Comparison of ENCODE assay signal across 10 mouse cellular contexts in the genomic region with DNA sequence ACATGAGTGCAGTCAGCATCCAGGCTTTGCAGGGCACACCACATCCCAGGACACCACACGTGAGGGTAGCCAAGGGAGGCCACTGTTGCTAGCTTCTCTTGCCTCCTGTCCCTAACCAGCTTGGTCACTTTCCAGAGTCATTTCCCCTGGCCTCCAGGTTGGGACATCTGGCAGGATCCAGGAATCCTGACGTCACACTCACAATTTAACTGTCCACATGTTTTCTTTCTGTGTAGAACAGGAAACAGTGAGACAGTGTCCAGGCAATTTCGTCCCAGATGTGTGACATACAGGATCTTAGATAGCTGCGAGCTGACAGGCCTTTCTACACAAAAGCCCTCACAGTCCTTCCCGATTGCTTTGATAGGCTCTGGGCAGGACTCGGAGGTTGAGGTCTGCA. TPM values are rescaled to one million over a fixed set of nuclear protein-coding genes. Genes with fewer than 3 reads are reported as not detected.
A peak's percentile ranks its signal among the peaks of the same experiment; 100 is the strongest.
DNase-seq lines count a peak whose midpoint lies in the region.
"Had no signal": no experiment of that assay in that cellular context is flagged by ENCODE, and none has a peak within 500 bp of the region (broad histone marks: within the 10 kb centered on the region; RNA-seq: fewer than 3 reads in every experiment).

No protein-coding gene starts in this region.

- peak; percentile 93 for DNase-seq in heart, adult 11 months
- DNase-seq in heart, postnatal 14 days = no peak
- peak; percentile 29 for DNase-seq in lung, postnatal 10 days
- DNase-seq in lung, postnatal 14 days = no peak
- DNase-seq in heart, postnatal 10 days = peak; percentile 63
- no peak for DNase-seq in gastrocnemius, adult 18-20 months (ENCODE audit: low spot score)
- DNase-seq in gastrocnemius, postnatal 14 days = no peak
- no peak for DNase-seq in thymus, postnatal 25 days
- DNase-seq: cerebellum, adult 8-10 months; liver, postnatal 0 days had no signal

- intact Hi-C loops in heart, postnatal 14 days (cut with DNase I) = no loop called here
- intact Hi-C loops in heart, postnatal 10 days (cut with DNase I) = no loop called here
- intact Hi-C loops in gastrocnemius, postnatal 14 days (cut with DNase I; ENCODE audit: low total_unique reads) = no loop called here

RNA-seq across cellular contexts. Expression of gene Sulf2, which starts 41.6 kb away (rescaled TPM):
- total RNA-seq in heart, postnatal 14 days (2021) = 10 to 100 TPM; 59.3 to 60.7 TPM
- 10 to 100 TPM; 84.5 to 88.7 TPM for total RNA-seq in heart, postnatal 10 days (2021)
- total RNA-seq in gastrocnemius, adult 18-20 months (2021) = 10 to 100 TPM in 1 of 2 experiments, 1 to 10 TPM in 1; 8.7 to 12.3 TPM
- total RNA-seq in gastrocnemius, postnatal 14 days (2021) = 10 to 100 TPM; 15.3 to 19.6 TPM

Comparison
In these comparisons a context has a peak if more than half of its experiments do, and no peak if none do; other contexts are left out.
1. DNase-seq: peak in heart, adult 11 months (single experiment), lung, postnatal 10 days (single experiment) and heart, postnatal 10 days (2 of 2); none in heart, postnatal 14 days (0 of 2), lung, postnatal 14 days (single experiment), gastrocnemius, adult 18-20 months (single experiment), gastrocnemius, postnatal 14 days (single experiment) and thymus, postnatal 25 days (single experiment).